Mouse (Mus musculus) neural tube, embryonic 13.5 days (tissue): ENCODE data around the gene Chchd4. TPM values are rescaled to one million over a fixed set of nuclear protein-coding genes. Genes with fewer than 3 reads are reported as not detected.
A peak's percentile ranks its signal among the peaks of the same experiment; 100 is the strongest.

ENCODE experiments used
- ATAC-seq: fragments of 200-750 bp; cut with Nextera tagmentation; 2 replicates; pipeline ENCODE4 v1.8.0; 2017; ENCODE audit warnings: low read depth, mild to moderate bottlenecking, moderate TSS enrichment, moderate library complexity
- H3K27ac ChIP-seq: fragments of 300-500 bp; sonication (generic); replicated peaks from 2 replicates; pipeline ENCODE4 v1.5.1; 2015; ENCODE audit warnings: moderate library complexity, mild to moderate bottlenecking, inconsistent platforms
- H3K27me3 ChIP-seq: fragments of 300-500 bp; sonication (generic); 2 replicates; pipeline ENCODE4 v1.6.1; 2015; ENCODE audit warnings: mild to moderate bottlenecking, inconsistent platforms
- H3K36me3 ChIP-seq: fragments of 300-500 bp; sonication (generic); 2 replicates; pipeline ENCODE4 v1.6.1; 2015; ENCODE audit warnings: mild to moderate bottlenecking, inconsistent platforms
- H3K4me1 ChIP-seq: fragments of 300-500 bp; sonication (generic); replicated peaks from 2 replicates; pipeline ENCODE4 v1.6.1; 2015; ENCODE audit warnings: inconsistent platforms
- H3K4me2 ChIP-seq: fragments of 300-500 bp; sonication (generic); 2 replicates; pipeline ENCODE4 v1.6.1; 2015; ENCODE audit warnings: inconsistent platforms, mild to moderate bottlenecking, moderate library complexity
- H3K4me3 ChIP-seq: fragments of 300-500 bp; sonication (generic); 2 replicates; pipeline ENCODE4 v1.5.1; 2015; ENCODE audit warnings: mild to moderate bottlenecking, inconsistent platforms
- H3K9ac ChIP-seq: fragments of 300-500 bp; sonication (generic); 2 replicates; pipeline ENCODE4 v1.6.1; 2015; ENCODE audit warnings: moderate library complexity, mild to moderate bottlenecking, inconsistent platforms
- H3K9me3 ChIP-seq: fragments of 300-500 bp; sonication (generic); 2 replicates; pipeline ENCODE4 v1.6.1; 2016; ENCODE audit warnings: inconsistent platforms
- WGBS: fragments of 180-500 bp; shearing (Covaris S2); methylation state at CpG from one replicate; pipeline ENCODE4 v1.1.7; 2015; 5-methylcytosine and 5-hydroxymethylcytosine counted together
- polyA plus RNA-seq: library from polyadenylated mRNA; unstranded; fragments of >200 nt; fragmentation: Nextera tagmentation; extraction: Ambion mirVana; gene quantifications from 2 replicates; pipeline ENCODE4 v1.2.1, GENCODE M21; 2015

Chchd4 gene
- 27.5 and 30.7 TPM in 2 replicates for polyA plus RNA-seq

- under 1% methylated on average over 74 of the region's 74 CpGs for whole genome bisulfite sequencing
- peak; percentile 96 for ATAC-seq
Measured at GRCm38 (mm10) chr6:91472868-91473804, at the start of gene Chchd4, which contains the start of gene Tmem43. Chchd4 (minus strand) TSS chr6:91473546. Tmem43 (plus strand) TSS chr6:91473703.

GRCm38 (mm10) chr6:91522816-91523215 is 49.5 kb upstream of the Chchd4 start:
- whole genome bisulfite sequencing = 92% methylated on average over 5 of the region's 5 CpGs
- H3K27ac ChIP-seq = no peak overlapping the region
- H3K4me2 ChIP-seq = no peak overlapping the region
- no peak overlapping the region for H3K4me3 ChIP-seq
- no peaks in the 10 kb centered on the region for H3K27me3 ChIP-seq
- H3K9ac ChIP-seq = no peak overlapping the region
- peaks cover 72% of the 10 kb centered on the region for H3K36me3 ChIP-seq
- H3K4me1 ChIP-seq = 0 out of 2 replicates have a peak, but pooled peaks cover 3% of the 10 kb centered on the region
- H3K9me3 ChIP-seq = no peaks in the 10 kb centered on the region
- ATAC-seq = no peak

More at GRCm38 (mm10) chr6:91472868-91473804, at the start of gene Chchd4, which contains the start of gene Tmem43:
- H3K4me2 ChIP-seq = peak within 1 kb of the TSS; percentile 87
- peak within 1 kb of the TSS; percentile 67 for H3K27ac ChIP-seq
- no peaks in the 10 kb centered on the region for H3K9me3 ChIP-seq
- H3K4me3 ChIP-seq = peak within 1 kb of the TSS; percentile 74
- H3K9ac ChIP-seq = peak within 1 kb of the TSS; percentile 81
- peaks cover 20% of the 10 kb centered on the region for H3K36me3 ChIP-seq
- H3K27me3 ChIP-seq = no peaks in the 10 kb centered on the region
- peaks cover 31% of the 10 kb centered on the region for H3K4me1 ChIP-seq

- H3K9ac ChIP-seq = peak overlapping the region; percentile 41; the same call in 1 of the 2 replicates
- peaks cover 23% of the 10 kb centered on the region for H3K4me1 ChIP-seq
- peaks cover 59% of the 10 kb centered on the region for H3K36me3 ChIP-seq
- no peaks in the 10 kb centered on the region for H3K9me3 ChIP-seq
- H3K27ac ChIP-seq = no peak overlapping the region
- H3K4me2 ChIP-seq = no peak overlapping the region
- ATAC-seq = no peak
- H3K27me3 ChIP-seq = no peaks in the 10 kb centered on the region
- 91% methylated on average over 7 of the region's 7 CpGs for WGBS
- no peak overlapping the region for H3K4me3 ChIP-seq
Measured at GRCm38 (mm10) chr6:91518454-91519020, 45.2 kb upstream of the Chchd4 start.

- Histone ChIP-seq H3K4me1 (peaks cover 23% of the 10 kb centered on the region), H3K27ac (peak within 1 kb of the TSS; percentile 76), H3K36me3 (peaks cover 34% of the 10 kb centered on the region), H3K9ac (peak within 1 kb of the TSS; percentile 89), H3K27me3 (no peaks in the 10 kb centered on the region), H3K4me3 (peak within 1 kb of the TSS; percentile 85), H3K9me3 (no peaks in the 10 kb centered on the region), H3K4me2 (peak within 1 kb of the TSS; percentile 92)
- peak; percentile 96 for ATAC-seq
- WGBS = under 1% methylated on average over 79 of the region's 80 CpGs
Measured at GRCm38 (mm10) chr6:91515545-91516449, 42.5 kb upstream of the Chchd4 start, which contains the start of the genes Xpc and Lsm3. Xpc (minus strand) TSS chr6:91515888. Lsm3 (plus strand) TSS chr6:91515928.

GRCm38 (mm10) chr6:91514737-91515362 is 41.5 kb upstream of the Chchd4 start:
- WGBS = 27% methylated on average over 10 of the region's 10 CpGs
- peak overlapping the region; percentile 71 for H3K4me2 ChIP-seq
- no peak for ATAC-seq
- H3K36me3 ChIP-seq = peaks cover 32% of the 10 kb centered on the region
- peak overlapping the region; percentile 85 for H3K4me3 ChIP-seq
- peak overlapping the region; percentile 76; the same call in 1 of the 2 replicates for H3K27ac ChIP-seq
- H3K4me1 ChIP-seq = peaks cover 23% of the 10 kb centered on the region
- no peaks in the 10 kb centered on the region for H3K27me3 ChIP-seq
- peak overlapping the region; percentile 76 for H3K9ac ChIP-seq
- H3K9me3 ChIP-seq = no peaks in the 10 kb centered on the region

GRCm38 (mm10) chr6:91514135-91514534 is 40.8 kb upstream of the Chchd4 start:
- H3K27me3 ChIP-seq = no peaks in the 10 kb centered on the region
- no peak overlapping the region; the same call in 1 of the 2 replicates for H3K4me3 ChIP-seq
- peak overlapping the region; percentile 76 for H3K9ac ChIP-seq
- H3K9me3 ChIP-seq = no peaks in the 10 kb centered on the region
- H3K27ac ChIP-seq = no peak overlapping the region
- peaks cover 23% of the 10 kb centered on the region for H3K4me1 ChIP-seq
- H3K36me3 ChIP-seq = peaks cover 31% of the 10 kb centered on the region
- H3K4me2 ChIP-seq = peak overlapping the region; percentile 71
- ATAC-seq = no peak

- peaks cover 10% of the 10 kb centered on the region for H3K4me1 ChIP-seq
- no peak overlapping the region for H3K27ac ChIP-seq
- no peak overlapping the region for H3K4me3 ChIP-seq
- 86% methylated on average over 10 of the region's 10 CpGs for WGBS
- H3K27me3 ChIP-seq = no peaks in the 10 kb centered on the region
- H3K36me3 ChIP-seq = peaks cover 53% of the 10 kb centered on the region
- H3K9me3 ChIP-seq = no peaks in the 10 kb centered on the region
- no peak for ATAC-seq
- H3K4me2 ChIP-seq = no peak overlapping the region
- no peak overlapping the region for H3K9ac ChIP-seq
Measured at GRCm38 (mm10) chr6:91510211-91510610, 36.9 kb upstream of the Chchd4 start.

GRCm38 (mm10) chr6:91509326-91509725 is 36.0 kb upstream of the Chchd4 start:
- no peak overlapping the region for H3K9ac ChIP-seq
- H3K4me2 ChIP-seq = no peak overlapping the region
- ATAC-seq = 0 out of 2 replicates have a peak, but pooled peaks have one; percentile 15
- no peaks in the 10 kb centered on the region for H3K9me3 ChIP-seq
- WGBS = 44% methylated on average over 7 of the region's 7 CpGs
- H3K27ac ChIP-seq = no peak overlapping the region
- no peaks in the 10 kb centered on the region for H3K27me3 ChIP-seq
- no peak overlapping the region for H3K4me3 ChIP-seq
- peaks cover 1% of the 10 kb centered on the region for H3K4me1 ChIP-seq
- H3K36me3 ChIP-seq = peaks cover 62% of the 10 kb centered on the region

- peaks cover 74% of the 10 kb centered on the region for H3K36me3 ChIP-seq
- no peak for ATAC-seq
- H3K4me3 ChIP-seq = no peak overlapping the region
- no peaks in the 10 kb centered on the region for H3K9me3 ChIP-seq
- H3K4me2 ChIP-seq = no peak overlapping the region
- H3K4me1 ChIP-seq = no peaks in the 10 kb centered on the region
- no peak overlapping the region for H3K9ac ChIP-seq
- H3K27ac ChIP-seq = no peak overlapping the region
- WGBS = 93% methylated on average over 3 of the region's 3 CpGs
- no peaks in the 10 kb centered on the region for H3K27me3 ChIP-seq
Measured at GRCm38 (mm10) chr6:91508041-91508440, 34.7 kb upstream of the Chchd4 start.

GRCm38 (mm10) chr6:91506036-91506435 is 32.7 kb upstream of the Chchd4 start:
- Histone ChIP-seq H3K27ac (no peak overlapping the region), H3K4me3 (no peak overlapping the region), H3K9me3 (no peaks in the 10 kb centered on the region), H3K9ac (no peak overlapping the region), H3K36me3 (peaks cover 94% of the 10 kb centered on the region), H3K4me1 (no peaks in the 10 kb centered on the region), H3K27me3 (no peaks in the 10 kb centered on the region), H3K4me2 (no peak overlapping the region)
- ATAC-seq = no peak
- 92% methylated on average over 5 of the region's 5 CpGs for WGBS

- Histone ChIP-seq H3K27me3 (no peaks in the 10 kb centered on the region), H3K9me3 (no peaks in the 10 kb centered on the region), H3K4me1 (no peaks in the 10 kb centered on the region), H3K27ac (no peak overlapping the region), H3K36me3 (peaks cover 100% of the 10 kb centered on the region), H3K9ac (no peak overlapping the region), H3K4me2 (no peak overlapping the region), H3K4me3 (no peak overlapping the region)
- no peak for ATAC-seq
- WGBS = 86% methylated on average over 1 of the region's 1 CpGs
Measured at GRCm38 (mm10) chr6:91503302-91503701, 30.0 kb upstream of the Chchd4 start.
